ENCODE assay signal across 8 mouse cellular contexts in genomic region chr7:27860396-27861235, GRCm38 (mm10). TPM values are rescaled to one million over a fixed set of nuclear protein-coding genes. Genes with fewer than 3 reads are reported as not detected.
DNase-seq lines count a peak whose midpoint lies in the region; ATAC-seq and TF ChIP-seq lines count a peak whose summit lies in the region.

No protein-coding gene starts in this region.

- H3K9me3 ChIP-seq in CH12.LX (replicated peaks; ENCODE audit: low read length) = peaks cover 2% of the 10 kb centered on the region
- no peaks in the 10 kb centered on the region for H3K9me3 ChIP-seq in forebrain, embryonic 16.5 days (ENCODE audit: control insufficient read depth, low read length)
- no peaks in the 10 kb centered on the region for H3K9me3 ChIP-seq in neural tube, embryonic 14.5 days (ENCODE audit: control insufficient read depth, low read length)

- ATAC-seq in forebrain, embryonic 16.5 days = peak; percentile 86
- peak; percentile 81; the same call in 1 of the 2 replicates for ATAC-seq in neural tube, embryonic 14.5 days (ENCODE audit: low read depth)

- peak; percentile 89 for DNase-seq in CH12.LX (ENCODE audit: extremely low read depth)
- peak; percentile 71 for DNase-seq in brain, adult 2 months (ENCODE audit: low read depth, low spot score)
- DNase-seq in heart, postnatal 25 days (ENCODE audit: low spot score) = peak; percentile 71
- DNase-seq in layer of hippocampus, adult 18-20 months (ENCODE audit: low spot score in 2 of 2) = peak; percentile 34 to 58
- peak; percentile 82 to 87 for DNase-seq in lung, adult 18-20 months

- intact Hi-C loops in heart, postnatal 25 days (cut with DNase I) = loop anchor here (2.0 kb wide), 1 partner anchor 22 kb away; the partner anchor contains the start of gene Zfp59

- peak overlapping the region; percentile 76 for H3K27ac ChIP-seq in CH12.LX (ENCODE audit: insufficient read depth, low read depth)
- H3K27ac ChIP-seq in forebrain, embryonic 16.5 days (ENCODE audit: low read length) = no peak overlapping the region; the same call in 1 of the 2 replicates
- H3K27ac ChIP-seq in neural tube, embryonic 14.5 days (ENCODE audit: low read depth, low read length) = no peak overlapping the region
- H3K27ac ChIP-seq in testis, adult 2 months (ENCODE audit: control insufficient read depth, insufficient read depth, low read depth, low read length) = peak overlapping the region; percentile 54

- WGBS in forebrain, embryonic 16.5 days = under 1% methylated on average over 22 of the region's 22 CpGs
- under 1% methylated on average over 22 of the region's 22 CpGs for WGBS in neural tube, embryonic 14.5 days

- no peak for TF ChIP-seq CTCF in CH12.LX (conservative IDR thresholded peaks at IDR 0.05 in 1 of 2, IDR thresholded peaks at IDR 0.05 in 1 of 2; ENCODE audit: low read depth in 2 of 2, low read length in 2 of 2)
- TF ChIP-seq CTCF in testis, adult 2 months (IDR thresholded peaks at IDR 0.05; ENCODE audit: control insufficient read depth, insufficient read depth, insufficient replicate concordance, low read depth, low read length) = no peak

- no peak for TF ChIP-seq RAD21 in CH12.LX (IDR thresholded peaks at IDR 0.05; ENCODE audit: low read depth, low read length)

- peak; percentile 92 for TF ChIP-seq POLR2A in CH12.LX (IDR thresholded peaks at IDR 0.05; ENCODE audit: low read depth, low read length)
- TF ChIP-seq POLR2A in testis, adult 2 months (IDR thresholded peaks at IDR 0.05; ENCODE audit: control insufficient read depth, low read depth, low read length) = peak; percentile 50; the same call in 1 of the 2 replicates

- no peak for TF ChIP-seq EP300 in CH12.LX (IDR thresholded peaks at IDR 0.05; ENCODE audit: low read length)

- dilution Hi-C loops in CH12.LX (cut with MboI; ENCODE audit: extremely low pct_ligation_motif_present, extremely low pct_unique_long_range_greater_than_20kb, low sequenced_read_pairs) = no loop called here

- peak overlapping the region; percentile 98 for H3K4me2 ChIP-seq in CH12.LX (ENCODE audit: insufficient read depth, low read depth, poor library complexity, severe bottlenecking)
- peak overlapping the region; percentile 60 for H3K4me2 ChIP-seq in forebrain, embryonic 16.5 days (ENCODE audit: low read length)
- H3K4me2 ChIP-seq in neural tube, embryonic 14.5 days (ENCODE audit: low read depth, low read length) = peak overlapping the region; percentile 64

- in situ Hi-C loops in CH12.LX (cut with MboI; ENCODE audit: low pct_ligation_motif_present, low pct_unique_long_range_greater_than_20kb, low sequenced_read_pairs) = no loop called here

- H3K79me2 ChIP-seq in CH12.LX (replicated peaks; ENCODE audit: control insufficient read depth, extremely low read depth, insufficient read depth, poor library complexity, severe bottlenecking) = peaks cover 8% of the 10 kb centered on the region

- peaks cover 4 to 20% of the 10 kb centered on the region in 2 experiments for H3K4me1 ChIP-seq in CH12.LX (ENCODE audit: control insufficient read depth in 1 of 2, insufficient read depth in 2 of 2)
- H3K4me1 ChIP-seq in forebrain, embryonic 16.5 days (replicated peaks; ENCODE audit: control insufficient read depth, insufficient read depth, low read length) = peaks cover 9% of the 10 kb centered on the region
- H3K4me1 ChIP-seq in neural tube, embryonic 14.5 days (ENCODE audit: control insufficient read depth, insufficient read depth, low read length) = peaks cover 4% of the 10 kb centered on the region; the same call in 1 of the 2 replicates
- peaks cover 5% of the 10 kb centered on the region for H3K4me1 ChIP-seq in testis, adult 2 months (ENCODE audit: control insufficient read depth, insufficient read depth, low read length)

- peaks cover 16 to 17% of the 10 kb centered on the region in 2 experiments for H3K36me3 ChIP-seq in CH12.LX (replicated peaks in 1 of 2; ENCODE audit: control insufficient read depth in 1 of 2, insufficient read depth in 1 of 2, low read length in 1 of 2)
- H3K36me3 ChIP-seq in forebrain, embryonic 16.5 days (ENCODE audit: control insufficient read depth, insufficient read depth) = no peaks in the 10 kb centered on the region
- H3K36me3 ChIP-seq in neural tube, embryonic 14.5 days (ENCODE audit: control insufficient read depth, insufficient read depth, low read length) = no peaks in the 10 kb centered on the region
- no peaks in the 10 kb centered on the region for H3K36me3 ChIP-seq in testis, adult 2 months (ENCODE audit: control insufficient read depth, insufficient read depth, low read length)

- peak overlapping the region; percentile 72 to 86 (median 81) for H3K4me3 ChIP-seq in CH12.LX (replicated peaks in 1 of 3; ENCODE audit: low read depth in 2 of 3, low read length in 2 of 3, poor library complexity in 1 of 3)
- peak overlapping the region; percentile 49 for H3K4me3 ChIP-seq in forebrain, embryonic 16.5 days (replicated peaks; ENCODE audit: low read length)
- peak overlapping the region; percentile 34 for H3K4me3 ChIP-seq in neural tube, embryonic 14.5 days (ENCODE audit: low read depth, low read length)
- peak overlapping the region; percentile 87 for H3K4me3 ChIP-seq in testis, adult 2 months (ENCODE audit: control insufficient read depth, low read depth, low read length)

- peak overlapping the region; percentile 84 for H3K9ac ChIP-seq in CH12.LX (ENCODE audit: insufficient read depth, low read depth)
- H3K9ac ChIP-seq in forebrain, embryonic 16.5 days (replicated peaks; ENCODE audit: low read depth, low read length) = peak overlapping the region; percentile 63
- peak overlapping the region; percentile 51 for H3K9ac ChIP-seq in neural tube, embryonic 14.5 days (replicated peaks; ENCODE audit: low read depth, low read length)

- H3K27me3 ChIP-seq in CH12.LX (replicated peaks) = no peaks in the 10 kb centered on the region
- no peaks in the 10 kb centered on the region for H3K27me3 ChIP-seq in forebrain, embryonic 16.5 days (replicated peaks; ENCODE audit: control insufficient read depth, insufficient read depth, low read length)
- no peaks in the 10 kb centered on the region for H3K27me3 ChIP-seq in neural tube, embryonic 14.5 days (ENCODE audit: control insufficient read depth, insufficient read depth, low read length)
- no peaks in the 10 kb centered on the region for H3K27me3 ChIP-seq in testis, adult 2 months (ENCODE audit: control insufficient read depth, insufficient read depth, low read length)

TF ChIP-seq in CH12.LX, 34 proteins besides CTCF, POLR2A, EP300 and RAD21 (continues in another document):
- no peak for TF ChIP-seq ZKSCAN1 (IDR thresholded peaks at IDR 0.05; ENCODE audit: borderline replicate concordance, low read depth, low read length)
- peak; percentile 80; the same call in 1 of the 2 replicates for TF ChIP-seq POLR2AphosphoS2 (IDR thresholded peaks at IDR 0.05; ENCODE audit: low read depth, low read length)
- no peak for TF ChIP-seq ZC3H11A (IDR thresholded peaks at IDR 0.05; ENCODE audit: low read depth, low read length)
- peak; percentile 43 for TF ChIP-seq ETS1 (conservative IDR thresholded peaks at IDR 0.05; ENCODE audit: low read depth, low read length)
- TF ChIP-seq MEF2A (IDR thresholded peaks at IDR 0.05; ENCODE audit: borderline replicate concordance, low read depth, low read length) = peak; percentile 57; the same call in 1 of the 2 replicates
- TF ChIP-seq MAZ (IDR thresholded peaks at IDR 0.05; ENCODE audit: low read depth, low read length) = peak; percentile 95
- peak; percentile 50 for TF ChIP-seq MXI1 (IDR thresholded peaks at IDR 0.05; ENCODE audit: low read depth, low read length)
- TF ChIP-seq SIN3A (IDR thresholded peaks at IDR 0.05; ENCODE audit: low read length) = peak; percentile 94
- no peak for TF ChIP-seq JUN (IDR thresholded peaks at IDR 0.05; ENCODE audit: insufficient read depth, low read depth, low read length)
- TF ChIP-seq PAX5 (IDR thresholded peaks at IDR 0.05; ENCODE audit: low read length) = no peak
- no peak for TF ChIP-seq USF2 (conservative IDR thresholded peaks at IDR 0.05; ENCODE audit: low read depth, low read length)
- TF ChIP-seq ZMIZ1 (IDR thresholded peaks at IDR 0.05; ENCODE audit: low read depth, low read length) = peak; percentile 62; the same call in 1 of the 2 replicates
- TF ChIP-seq E2F4 (IDR thresholded peaks at IDR 0.05; ENCODE audit: insufficient replicate concordance, low read depth, low read length) = no peak
- no peak for TF ChIP-seq MAFK (IDR thresholded peaks at IDR 0.05; ENCODE audit: insufficient replicate concordance, low read length)
- no peak for TF ChIP-seq RCOR1 (conservative IDR thresholded peaks at IDR 0.05; ENCODE audit: low read depth, low read length)
- peak; percentile 39; the same call in 1 of the 2 replicates for TF ChIP-seq IRF4 (IDR thresholded peaks at IDR 0.05; ENCODE audit: low read depth, low read length)

RNA-seq across cellular contexts. Expression of gene Zfp607a, which starts 3.3 kb away (rescaled TPM):
- total RNA-seq in CH12.LX (2012; rRNA removed) = 7.0 and 7.8 TPM in 2 replicates
- total RNA-seq in CH12.LX (2014; rRNA removed) = 5.7 and 5.8 TPM in 2 replicates
- 6.7 and 6.8 TPM in 2 replicates for polyA plus RNA-seq in CH12.LX (2012; ENCODE audit: insufficient read length, low read depth)
- polyA plus RNA-seq in forebrain, embryonic 16.5 days (2015; fragmentation: Nextera tagmentation; extraction: Ambion mirVana) = 1.9 and 2.1 TPM in 2 replicates
- 1 to 10 TPM; 3.3 to 3.5 TPM for total RNA-seq in heart, postnatal 25 days (2021)
- 1 to 10 TPM; 2.2 to 2.3 TPM for total RNA-seq in layer of hippocampus, adult 18-20 months (2021)
- polyA plus RNA-seq in neural tube, embryonic 14.5 days (2014; fragmentation: Nextera tagmentation; extraction: Ambion mirVana) = 1.0 and 1.4 TPM in 2 replicates
- polyA plus RNA-seq in testis, adult 2 months (2012; rRNA removed) = 3.4 and 4.3 TPM in 2 replicates

RNA-seq across cellular contexts. Expression of gene Zfp59, which starts 22.2 kb away (rescaled TPM):
- total RNA-seq in CH12.LX (2012; rRNA removed) = 4.0 and 5.0 TPM in 2 replicates
- 5.9 and 6.5 TPM in 2 replicates for total RNA-seq in CH12.LX (2014; rRNA removed)
- polyA plus RNA-seq in CH12.LX (2012; ENCODE audit: insufficient read length, low read depth) = 3.4 and 4.0 TPM in 2 replicates
- polyA plus RNA-seq in forebrain, embryonic 16.5 days (2015; fragmentation: Nextera tagmentation; extraction: Ambion mirVana) = 12.2 and 14.0 TPM in 2 replicates
- 1 to 10 TPM; 2.6 to 3.1 TPM for total RNA-seq in heart, postnatal 25 days (2021)
- 1 to 10 TPM; 4.2 to 4.7 TPM for total RNA-seq in layer of hippocampus, adult 18-20 months (2021)
- 10.2 and 11.5 TPM in 2 replicates for polyA plus RNA-seq in neural tube, embryonic 14.5 days (2014; fragmentation: Nextera tagmentation; extraction: Ambion mirVana)
- 2.0 and 2.3 TPM in 2 replicates for polyA plus RNA-seq in testis, adult 2 months (2012; rRNA removed)

RNA-seq across cellular contexts. Expression of gene Zfp626, which starts 53.6 kb away (rescaled TPM):
- 3.6 and 3.9 TPM in 2 replicates for total RNA-seq in CH12.LX (2012; rRNA removed)
- total RNA-seq in CH12.LX (2014; rRNA removed) = 5.5 and 6.5 TPM in 2 replicates
- polyA plus RNA-seq in CH12.LX (2012; ENCODE audit: insufficient read length, low read depth) = 3.6 and 4.4 TPM in 2 replicates
- 2.4 and 2.7 TPM in 2 replicates for polyA plus RNA-seq in forebrain, embryonic 16.5 days (2015; fragmentation: Nextera tagmentation; extraction: Ambion mirVana)
- total RNA-seq in heart, postnatal 25 days (2021) = 1 to 10 TPM; 5.5 to 6.2 TPM
- total RNA-seq in layer of hippocampus, adult 18-20 months (2021) = 1 to 10 TPM; 8.0 to 8.3 TPM
- 1.5 and 2.5 TPM in 2 replicates for polyA plus RNA-seq in neural tube, embryonic 14.5 days (2014; fragmentation: Nextera tagmentation; extraction: Ambion mirVana)
- polyA plus RNA-seq in testis, adult 2 months (2012; rRNA removed) = 4.1 and 6.3 TPM in 2 replicates

Comparison
In these comparisons a context has a peak if more than half of its experiments do, and no peak if none do; other contexts are left out.
1. H3K27ac ChIP-seq: peak in CH12.LX (single experiment) and testis, adult 2 months (single experiment); none in forebrain, embryonic 16.5 days (single experiment) and neural tube, embryonic 14.5 days (single experiment).
2. H3K4me3 ChIP-seq: peak in every context shown above with its lines; median percentile 87 in testis, adult 2 months; 81 in CH12.LX; 49 in forebrain, embryonic 16.5 days; 34 in neural tube, embryonic 14.5 days.
3. Peak in every context shown above with its lines, with median percentiles within 50 percentile points of each other: DNase-seq, H3K4me2 ChIP-seq and H3K9ac ChIP-seq.